Mouse (Mus musculus): Measurements from ENCODE around the gene Hspb1.

GRCm38 (mm10) chr5:135914156-135914555 lies 26.4 kb downstream of the Hspb1 start:
- TF ChIP-seq CTCF (IDR thresholded peaks at IDR 0.05; ENCODE audit: low read depth, low read length), result no peak
- no peak for TF ChIP-seq POLR2AphosphoS5 (IDR thresholded peaks at IDR 0.05; ENCODE audit: insufficient replicate concordance, low read depth, low read length)
- no peak for TF ChIP-seq GATA1 (IDR thresholded peaks at IDR 0.05; ENCODE audit: borderline replicate concordance, low read length)

All from G1E (cell line).